Mouse (Mus musculus) urinary bladder, postnatal 4 days (tissue): ENCODE data around the gene Rnf187.

Source experiments
- DNase-seq, 2 experiments: peaks; one replicate each; pipeline ENCODE4 v3.0.0; 2021 to 2022; ENCODE audit warnings: low spot score in 2 of 2

Rnf187 gene

GRCm38 (mm10) chr11:58903511-58904409, 35.0 kb downstream of the Rnf187 start, which contains the start of gene Zfp39:
Gene Zfp39, minus strand, starts transcription at chr11:58904225.
- DNase-seq: peak; percentile 95

DNA sequence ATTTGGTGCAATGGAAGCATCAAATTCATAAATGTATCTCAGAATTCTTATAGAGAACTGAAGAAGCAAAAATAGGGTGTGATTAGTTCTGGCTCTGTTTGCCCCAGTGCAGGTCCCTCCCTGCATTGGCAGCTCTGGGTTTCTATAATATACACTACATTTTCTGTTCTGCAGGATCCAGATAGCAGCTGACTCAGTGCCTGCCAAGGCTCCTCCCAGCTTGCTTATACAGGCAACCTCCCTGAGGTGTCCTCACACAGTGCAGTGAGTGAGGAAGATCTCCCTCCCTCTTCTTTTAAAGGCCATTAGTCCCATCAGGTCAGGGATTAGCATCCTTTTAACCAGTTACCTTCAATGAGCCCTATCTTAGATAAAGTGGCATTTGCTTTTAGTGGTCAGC, 37.6 kb downstream of the Rnf187 start:
- no peak for DNase-seq

GRCm38 (mm10) chr11:58897485-58897884, 41.2 kb downstream of the Rnf187 start:
- no peak for DNase-seq

GRCm38 (mm10) chr11:58894456-58894855, 44.3 kb downstream of the Rnf187 start:
- DNase-seq: no peak

DNA sequence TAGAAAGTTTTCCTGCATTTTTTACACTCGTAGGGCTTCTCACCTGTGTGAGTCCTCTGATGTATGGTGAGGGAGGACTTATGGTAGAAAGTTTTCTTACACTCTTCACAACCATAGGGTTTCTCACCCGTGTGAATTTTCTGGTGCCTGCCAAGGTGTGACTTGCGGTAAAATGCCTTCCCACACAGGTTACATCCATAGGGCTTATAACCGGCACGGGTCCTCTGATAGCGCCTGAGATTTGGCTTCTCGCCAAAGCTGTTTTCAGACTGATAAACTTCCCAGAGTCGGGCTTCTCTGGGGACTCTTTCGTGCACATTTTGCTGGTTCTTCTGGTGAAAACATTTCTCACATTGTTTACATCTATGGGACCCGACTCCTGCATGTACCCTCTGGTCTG, 48.2 kb downstream of the Rnf187 start:
- DNase-seq: no peak

DNA sequence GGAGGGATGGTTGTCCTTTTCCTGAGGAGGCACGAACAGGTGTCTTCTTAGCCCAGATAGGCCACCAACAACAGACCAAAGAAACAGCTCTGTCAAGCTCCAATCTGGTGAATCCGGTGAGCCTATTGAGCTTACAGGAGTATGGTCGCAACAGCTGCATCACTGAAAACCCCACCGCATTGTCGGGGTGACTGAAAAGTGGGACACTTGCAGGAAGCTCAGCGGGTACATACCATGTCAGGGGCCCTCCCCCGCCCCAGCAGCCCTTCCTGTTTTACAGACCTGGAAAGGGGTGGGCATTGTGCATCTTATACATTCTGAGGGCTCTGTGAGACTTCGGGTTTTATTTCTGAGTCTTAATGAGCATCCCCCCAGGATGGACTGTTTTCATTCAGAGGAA, 55.0 kb downstream of the Rnf187 start:
- DNase-seq: peak in 1 of 2 experiments; percentile 53
